Mouse (Mus musculus) embryonic fibroblast, embryonic 13.5 days (primary cell): ENCODE data around the gene Uncx.

Source experiments
- CTCF ChIP-seq: IDR thresholded peaks from 2 replicates; pipeline ENCODE4 v1.5.1; 2011; ENCODE audit warnings: mild to moderate bottlenecking, control low read depth, low read length, moderate library complexity, borderline replicate concordance; ENCODE audit not compliant: insufficient read depth
- POLR2A ChIP-seq: IDR thresholded peaks from 2 replicates; pipeline ENCODE4 v1.6.1; 2011; ENCODE audit warnings: low read depth, mild to moderate bottlenecking, control low read depth, low read length, moderate library complexity

DNA sequence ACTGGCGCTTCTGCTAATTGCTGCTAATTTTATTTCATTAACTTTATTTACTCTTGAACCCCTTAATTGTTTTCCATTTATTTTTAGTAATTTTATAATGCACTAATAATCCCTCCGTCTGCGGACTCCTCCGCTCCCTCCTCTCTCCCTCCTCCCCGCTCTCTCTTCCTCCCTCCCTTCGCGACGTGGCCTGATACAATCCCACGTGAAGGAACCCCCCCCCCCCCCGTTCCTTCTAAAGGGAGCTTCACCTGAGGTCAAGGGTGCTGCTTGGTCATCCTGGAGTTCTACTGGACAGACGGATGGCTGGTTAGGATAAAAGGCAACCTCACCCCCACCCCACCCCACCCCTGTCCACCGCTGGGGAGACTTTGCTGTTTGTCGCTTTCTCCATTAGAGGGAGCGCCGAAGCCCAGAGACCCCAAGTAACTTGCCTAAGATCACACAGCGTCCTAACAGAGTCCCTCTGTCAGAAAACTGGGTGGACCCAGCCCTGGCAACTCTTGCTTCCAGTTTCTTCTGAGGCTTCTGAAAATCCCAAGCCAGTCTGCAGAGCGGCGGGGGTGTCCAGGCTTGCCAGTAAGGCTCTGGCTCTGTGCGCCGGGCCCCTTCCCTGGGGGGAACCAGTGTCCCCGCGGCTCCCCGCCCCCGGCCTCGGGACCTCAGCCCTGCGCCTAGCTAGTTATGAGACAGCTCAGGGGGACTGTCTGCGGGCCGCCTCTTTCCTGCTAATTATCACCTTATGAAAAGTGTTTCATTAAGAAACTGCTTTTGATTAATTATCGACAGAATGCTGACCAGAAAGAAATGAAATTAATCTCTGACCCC, 10.4 kb downstream of the Uncx start:
- TF ChIP-seq CTCF (no peak), POLR2A (no peak)
